9 mouse cellular contexts compared by ENCODE assay signal in the genomic region with DNA sequence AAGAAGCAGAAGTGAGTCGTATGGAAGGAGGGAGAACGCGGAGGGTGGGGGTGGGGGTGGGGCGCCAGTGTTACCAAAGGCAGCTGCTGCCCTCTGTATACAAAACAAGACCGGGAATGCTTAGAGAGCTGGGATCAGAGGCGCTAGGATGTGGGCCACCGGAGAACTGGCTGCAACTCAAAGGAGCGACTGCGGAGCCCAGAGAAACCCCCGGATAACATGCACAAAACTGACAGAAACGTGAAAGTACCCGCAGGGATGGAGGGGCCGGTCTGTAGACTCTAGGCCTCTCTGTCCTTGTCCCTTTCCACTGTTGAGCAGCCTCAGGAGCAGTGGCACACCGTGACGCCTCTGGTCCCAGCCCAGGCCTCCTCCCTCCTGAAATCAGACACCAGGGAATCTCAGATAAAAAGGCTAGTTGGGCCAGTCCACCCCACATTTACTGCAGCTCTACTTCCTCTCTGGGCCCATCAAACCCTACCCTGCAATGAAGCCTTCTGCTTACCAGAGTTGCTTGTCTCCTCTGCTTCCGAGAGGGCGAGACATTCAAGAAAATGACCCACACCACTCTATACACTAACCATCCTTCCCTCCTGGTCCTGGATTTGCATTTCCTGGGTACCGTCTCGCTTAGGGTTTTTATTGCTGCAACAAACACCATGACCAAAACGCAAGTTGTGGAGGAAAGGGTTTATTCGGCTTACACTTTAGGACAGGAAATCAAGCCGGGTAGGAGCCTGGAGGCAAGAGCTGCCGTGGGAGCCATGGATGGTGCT. TPM values are rescaled to one million over a fixed set of nuclear protein-coding genes. Genes with fewer than 3 reads are reported as not detected.
DNase-seq lines count a peak whose midpoint lies in the region; ATAC-seq and TF ChIP-seq lines count a peak whose summit lies in the region.
"Had no signal": no experiment of that assay in that cellular context is flagged by ENCODE, and none has a peak within 500 bp of the region (broad histone marks: within the 10 kb centered on the region; RNA-seq: fewer than 3 reads in every experiment).

No protein-coding gene starts in this region.

- H3K4me2 ChIP-seq in kidney, embryonic 15.5 days = peak overlapping the region; percentile 46
- 0 out of 2 replicates have a peak overlapping the region, but pooled peaks have one; percentile 11 for H3K4me2 ChIP-seq in hindbrain, embryonic 15.5 days
- H3K4me2 ChIP-seq in midbrain, postnatal 0 days (ENCODE audit: low read depth, low read length, poor library complexity, severe bottlenecking) = no peak overlapping the region

- H3K27me3 ChIP-seq in kidney, embryonic 15.5 days = no peaks in the 10 kb centered on the region
- H3K27me3 ChIP-seq in hindbrain, embryonic 15.5 days = no peaks in the 10 kb centered on the region
- H3K27me3 ChIP-seq in midbrain, postnatal 0 days (ENCODE audit: insufficient read depth, low read length) = no peaks in the 10 kb centered on the region

- DNase-seq in kidney, postnatal 36 days = no peak
- DNase-seq in embryo, embryonic 10.5 days (ENCODE audit: low spot score) = peak; percentile 68
- DNase-seq in midbrain, postnatal 0 days (ENCODE audit: low spot score) = peak; percentile 49
- DNase-seq in adrenal gland, postnatal 4 days (ENCODE audit: low spot score in 2 of 2) = no peak
- no peak for DNase-seq in left cerebral cortex, postnatal 4 days
- DNase-seq in urinary bladder, postnatal 10 days (ENCODE audit: low spot score) = no peak

- peak overlapping the region; percentile 10 for H3K4me3 ChIP-seq in kidney, embryonic 15.5 days (replicated peaks)
- H3K4me3 ChIP-seq in hindbrain, embryonic 15.5 days = no peak overlapping the region
- no peak overlapping the region for H3K4me3 ChIP-seq in midbrain, postnatal 0 days (ENCODE audit: low read depth, low read length)

- intact Hi-C loops in left cerebral cortex, postnatal 4 days (cut with DNase I) = no loop called here

- peak overlapping the region; percentile 93 for H3K27ac ChIP-seq in kidney, embryonic 15.5 days
- no peak overlapping the region for H3K27ac ChIP-seq in hindbrain, embryonic 15.5 days (replicated peaks)
- 0 out of 2 replicates have a peak overlapping the region, but pooled peaks have one; percentile 12 for H3K27ac ChIP-seq in midbrain, postnatal 0 days (ENCODE audit: low read depth, low read length)
- H3K27ac ChIP-seq: macrophage had no signal

- peaks cover 51% of the 10 kb centered on the region for H3K4me1 ChIP-seq in kidney, embryonic 15.5 days
- H3K4me1 ChIP-seq in hindbrain, embryonic 15.5 days (replicated peaks) = peaks cover 16% of the 10 kb centered on the region
- H3K4me1 ChIP-seq in midbrain, postnatal 0 days (ENCODE audit: insufficient read depth, low read length) = no peaks in the 10 kb centered on the region

- no peak for TF ChIP-seq CTCF in midbrain, postnatal 0 days (IDR thresholded peaks at IDR 0.05)

- peak; percentile 69 for ATAC-seq in kidney, embryonic 15.5 days (replicated peaks; ENCODE audit: low FRiP score)
- ATAC-seq in hindbrain, embryonic 15.5 days (ENCODE audit: low FRiP score, low read depth) = peak; percentile 60; the same call in 1 of the 2 replicates
- ATAC-seq in midbrain, postnatal 0 days (ENCODE audit: low FRiP score) = no peak

- 6% methylated on average over 23 of the region's 23 CpGs for WGBS in kidney, embryonic 15.5 days
- 20% methylated on average over 23 of the region's 23 CpGs for WGBS in hindbrain, embryonic 15.5 days
- WGBS in midbrain, postnatal 0 days = 23% methylated on average over 23 of the region's 23 CpGs

- H3K9ac ChIP-seq in kidney, embryonic 15.5 days = peak overlapping the region; percentile 21; the same call in 1 of the 2 replicates
- H3K9ac ChIP-seq in hindbrain, embryonic 15.5 days = 0 out of 2 replicates have a peak overlapping the region, but pooled peaks have one; percentile 17
- no peak overlapping the region for H3K9ac ChIP-seq in midbrain, postnatal 0 days (replicated peaks; ENCODE audit: low read length, poor library complexity, severe bottlenecking)

- H3K9me3 ChIP-seq in kidney, embryonic 15.5 days (replicated peaks) = no peaks in the 10 kb centered on the region
- no peaks in the 10 kb centered on the region for H3K9me3 ChIP-seq in hindbrain, embryonic 15.5 days
- no peaks in the 10 kb centered on the region for H3K9me3 ChIP-seq in midbrain, postnatal 0 days (ENCODE audit: low read length)

- H3K36me3 ChIP-seq in kidney, embryonic 15.5 days = no peaks in the 10 kb centered on the region
- H3K36me3 ChIP-seq in hindbrain, embryonic 15.5 days = no peaks in the 10 kb centered on the region
- H3K36me3 ChIP-seq in midbrain, postnatal 0 days (ENCODE audit: insufficient read depth, low read length) = no peaks in the 10 kb centered on the region

RNA-seq across cellular contexts. Expression of gene Zmynd8, which starts 1.7 kb away (rescaled TPM):
- polyA plus RNA-seq in kidney, embryonic 15.5 days (2015; fragmentation: Nextera tagmentation; extraction: Ambion mirVana) = 67.1 and 68.3 TPM in 2 replicates
- 71.8 and 79.2 TPM in 2 replicates for polyA plus RNA-seq in hindbrain, embryonic 15.5 days (2015; fragmentation: Nextera tagmentation; extraction: Ambion mirVana)
- 55.9 and 73.4 TPM in 2 replicates for total RNA-seq in midbrain, postnatal 0 days (2014; rRNA removed)
- 56.8 and 59.0 TPM in 2 replicates for polyA plus RNA-seq in midbrain, postnatal 0 days (2015; fragmentation: Nextera tagmentation; extraction: Ambion mirVana)
- 10 to 100 TPM; 61.4 to 61.9 TPM for total RNA-seq in adrenal gland, postnatal 4 days (2021)
- total RNA-seq in left cerebral cortex, postnatal 4 days (2021) = 100 to 1,000 TPM; 118 to 120 TPM

Comparison
In these comparisons a context has a peak if more than half of its experiments do, and no peak if none do; other contexts are left out.
1. DNase-seq: peak in embryo, embryonic 10.5 days (single experiment) and midbrain, postnatal 0 days (single experiment); none in kidney, postnatal 36 days (0 of 2), adrenal gland, postnatal 4 days (0 of 2), left cerebral cortex, postnatal 4 days (single experiment) and urinary bladder, postnatal 10 days (single experiment).